Mouse (Mus musculus) adrenal gland, adult 8-10 months (tissue): Measurements from ENCODE around the gene Naa80. TPM values are rescaled to one million over a fixed set of nuclear protein-coding genes. Genes with fewer than 3 reads are reported as not detected.

Experiments
- DNase-seq: peaks from one replicate; pipeline ENCODE4 v3.0.0; 2022
- total RNA-seq, 4 experiments: library from RNA; stranded (reverse); gene quantifications; 2 replicates each; pipeline ENCODE4 v1.2.4; 2022

Gene Naa80
- total RNA-seq: 10 to 100 TPM; 15.3 to 20.1 (median 17.0) TPM

GRCm38 (mm10) chr9:107578587-107578986 is at the start of gene Naa80:
Gene Naa80, plus strand, starts transcription at chr9:107578887.
- no peak for DNase-seq

GRCm38 (mm10) chr9:107533791-107534407 is 44.8 kb upstream of the Naa80 start, which contains the start of gene Tmem115:
Gene Tmem115, plus strand, starts transcription at chr9:107533945.
- DNase-seq: peak; percentile 95

GRCm38 (mm10) chr9:107534408-107535202 is 44.1 kb upstream of the Naa80 start:
- no peak for DNase-seq

- DNase-seq: no peak
Measured at GRCm38 (mm10) chr9:107538231-107538630, 40.5 kb upstream of the Naa80 start.

- DNase-seq: no peak
Measured at GRCm38 (mm10) chr9:107538711-107539110, 40.0 kb upstream of the Naa80 start.

GRCm38 (mm10) chr9:107539940-107540339 is 38.7 kb upstream of the Naa80 start:
- no peak for DNase-seq

- no peak for DNase-seq
Measured at GRCm38 (mm10) chr9:107540420-107540819, 38.3 kb upstream of the Naa80 start.

GRCm38 (mm10) chr9:107541005-107541404 is 37.7 kb upstream of the Naa80 start:
- DNase-seq: no peak

- peak; percentile 93 for DNase-seq
Measured at GRCm38 (mm10) chr9:107541474-107542351, 37.0 kb upstream of the Naa80 start, which contains the start of the genes Cyb561d2 and Nprl2. Gene Cyb561d2, minus strand, starts transcription at chr9:107542193. Gene Nprl2, plus strand, starts transcription at chr9:107542226.

GRCm38 (mm10) chr9:107542352-107542686 is 36.4 kb upstream of the Naa80 start:
- no peak for DNase-seq

- DNase-seq: no peak
Measured at GRCm38 (mm10) chr9:107542721-107543120, 36.0 kb upstream of the Naa80 start.

GRCm38 (mm10) chr9:107543299-107543698 is 35.4 kb upstream of the Naa80 start:
- no peak for DNase-seq

GRCm38 (mm10) chr9:107544196-107544700 is 34.4 kb upstream of the Naa80 start:
- no peak for DNase-seq

- DNase-seq: no peak
Measured at GRCm38 (mm10) chr9:107544729-107545128, 34.0 kb upstream of the Naa80 start.

- DNase-seq: no peak
Measured at GRCm38 (mm10) chr9:107545199-107545598, 33.5 kb upstream of the Naa80 start.

- DNase-seq: no peak
Measured at GRCm38 (mm10) chr9:107545602-107546001, 33.1 kb upstream of the Naa80 start.

- DNase-seq: peak; percentile 93
Measured at GRCm38 (mm10) chr9:107547026-107547425, 31.7 kb upstream of the Naa80 start, which contains the start of gene Zmynd10. Gene Zmynd10, plus strand, starts transcription at chr9:107547298.

- no peak for DNase-seq
Measured at GRCm38 (mm10) chr9:107547957-107548356, 30.7 kb upstream of the Naa80 start.

- no peak for DNase-seq
Measured at GRCm38 (mm10) chr9:107548820-107549219, 29.9 kb upstream of the Naa80 start.

- peak; percentile 13 for DNase-seq
Measured at GRCm38 (mm10) chr9:107549297-107550074, 29.2 kb upstream of the Naa80 start.

- DNase-seq: peak; percentile 28
Measured at GRCm38 (mm10) chr9:107550491-107551116, 28.1 kb upstream of the Naa80 start.
